Mouse (Mus musculus) neural tube, embryonic 12.5 days (tissue): Measurements from ENCODE around the gene Krt32. TPM values are rescaled to one million over a fixed set of nuclear protein-coding genes. Genes with fewer than 3 reads are reported as not detected.

Source experiments
- ATAC-seq: fragments of 200-750 bp; cut with Nextera tagmentation; 2 replicates; pipeline ENCODE4 v1.8.0; 2017; ENCODE audit warnings: low read depth, mild to moderate bottlenecking, moderate TSS enrichment, moderate library complexity; ENCODE audit not compliant: low FRiP score
- H3K27ac ChIP-seq: fragments of 300-500 bp; sonication (generic); 2 replicates; pipeline ENCODE4 v1.5.1; 2016
- H3K27me3 ChIP-seq: fragments of 300-500 bp; sonication (generic); replicated peaks from 2 replicates; pipeline ENCODE4 v1.6.1; 2016; ENCODE audit warnings: mild to moderate bottlenecking
- H3K36me3 ChIP-seq: fragments of 300-500 bp; sonication (generic); 2 replicates; pipeline ENCODE4 v1.6.1; 2016; ENCODE audit warnings: mild to moderate bottlenecking
- H3K4me1 ChIP-seq: fragments of 300-500 bp; sonication (generic); 2 replicates; pipeline ENCODE4 v1.6.1; 2016
- H3K4me2 ChIP-seq: fragments of 300-500 bp; sonication (generic); replicated peaks from 2 replicates; pipeline ENCODE4 v1.6.1; 2016; ENCODE audit warnings: mild to moderate bottlenecking
- H3K4me3 ChIP-seq: fragments of 300-500 bp; sonication (generic); 2 replicates; pipeline ENCODE4 v1.5.1; 2016
- H3K9ac ChIP-seq: fragments of 300-500 bp; sonication (generic); 2 replicates; pipeline ENCODE4 v1.6.1; 2016; ENCODE audit warnings: mild to moderate bottlenecking
- H3K9me3 ChIP-seq: fragments of 300-500 bp; sonication (generic); 2 replicates; pipeline ENCODE4 v1.6.1; 2016; ENCODE audit warnings: mild to moderate bottlenecking
- WGBS: fragments of 180-500 bp; shearing (Covaris S2); methylation state at CpG from one replicate; pipeline ENCODE4 v1.1.7; 2016; 5-methylcytosine and 5-hydroxymethylcytosine counted together
- polyA plus RNA-seq: library from polyadenylated mRNA; unstranded; fragments of >200 nt; fragmentation: Nextera tagmentation; extraction: Ambion mirVana; gene quantifications from 2 replicates; pipeline ENCODE4 v1.2.1, GENCODE M21; 2016

Krt32 gene
- polyA plus RNA-seq, 1 experiment from 2014 or later: not detected

DNA sequence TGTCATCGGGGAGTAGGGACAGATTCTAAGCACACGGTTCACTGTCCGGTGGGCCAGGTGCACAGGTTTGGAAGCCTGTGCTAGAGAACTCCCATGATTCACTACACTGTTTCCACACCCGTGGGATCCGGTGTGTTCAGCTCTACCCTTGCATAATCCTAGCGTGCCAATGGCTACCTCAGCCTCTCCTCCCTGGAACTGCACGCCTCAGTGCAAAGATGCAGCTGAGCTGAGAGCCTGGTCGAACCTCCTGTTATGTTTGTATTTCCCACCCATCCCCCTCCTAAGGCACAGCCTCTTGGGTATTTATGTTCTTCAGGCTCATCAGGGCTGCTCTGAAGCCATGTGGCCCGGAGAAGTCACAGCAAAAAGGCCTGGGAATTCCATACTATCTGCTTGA, 9.8 kb upstream of the Krt32 start:
- Histone ChIP-seq H3K27ac (no peak overlapping the region), H3K4me2 (no peak overlapping the region), H3K9ac (no peak overlapping the region), H3K9me3 (no peaks in the 10 kb centered on the region), H3K4me3 (no peak overlapping the region), H3K4me1 (no peaks in the 10 kb centered on the region), H3K36me3 (no peaks in the 10 kb centered on the region), H3K27me3 (no peaks in the 10 kb centered on the region)
- no peak for ATAC-seq
- WGBS: 72% methylated on average over 9 of the region's 9 CpGs

DNA sequence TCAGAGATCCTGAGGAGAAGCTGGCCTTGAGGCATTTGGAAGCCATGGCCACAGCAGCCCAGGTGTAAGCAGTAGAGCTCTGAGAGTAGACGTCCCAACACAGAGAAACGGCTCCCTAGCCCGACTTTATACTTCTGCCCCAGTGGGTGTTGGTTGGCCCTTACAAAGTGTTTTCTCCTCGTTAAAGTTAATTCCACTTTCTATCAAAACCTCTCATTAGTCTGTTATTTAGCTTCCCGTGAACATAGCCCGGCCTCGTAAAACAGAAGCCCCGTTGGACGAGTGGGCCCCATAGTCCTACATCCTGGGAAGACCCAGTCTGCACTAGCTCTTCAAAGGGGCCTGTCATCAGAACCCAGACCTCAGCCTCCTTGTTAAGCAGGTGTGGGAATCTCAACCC, 8.1 kb upstream of the Krt32 start, which contains the start of gene Krt35:
Krt35 (minus strand) TSS at position 101 of the 400 bp plus-strand sequence.
- Histone ChIP-seq H3K9me3 (no peaks in the 10 kb centered on the region), H3K4me3 (no peak within 1 kb of the TSS), H3K9ac (no peak within 1 kb of the TSS), H3K4me2 (no peak within 1 kb of the TSS), H3K27me3 (no peaks in the 10 kb centered on the region), H3K36me3 (no peaks in the 10 kb centered on the region), H3K27ac (no peak within 1 kb of the TSS), H3K4me1 (no peaks in the 10 kb centered on the region)
- WGBS: 76% methylated on average over 9 of the region's 9 CpGs
- ATAC-seq: no peak

DNA sequence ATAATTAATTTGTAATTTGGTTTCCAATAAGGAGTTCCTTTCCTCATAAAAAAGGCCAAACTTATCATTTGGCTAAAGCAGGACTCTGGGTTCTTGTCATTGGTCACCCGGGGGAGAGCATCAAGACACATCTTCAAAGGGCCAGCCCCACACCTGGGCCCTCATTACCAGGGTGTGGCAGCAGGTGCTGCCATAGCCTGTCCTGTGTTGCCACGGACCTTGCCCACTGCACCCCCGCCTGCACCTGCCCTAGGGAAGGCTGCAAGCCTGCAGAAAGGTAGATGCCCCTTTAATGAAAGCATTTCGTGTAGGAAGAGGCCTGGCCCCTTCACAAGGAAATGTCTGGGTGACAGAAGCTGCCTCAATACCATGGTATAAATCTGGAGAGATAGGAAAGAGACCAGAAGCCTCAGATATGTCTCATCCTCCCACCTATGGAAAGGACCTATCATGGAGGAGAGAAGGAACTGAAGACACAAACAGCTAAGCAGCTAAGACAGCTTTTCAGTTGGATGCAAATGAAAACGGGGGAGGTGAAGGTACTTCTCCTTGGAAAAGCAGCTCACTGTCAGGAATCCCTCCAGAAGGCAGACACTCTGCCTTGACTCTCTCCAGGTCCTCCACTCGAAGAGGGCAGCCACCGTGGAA, 476 bp upstream of the Krt32 start:
- Histone ChIP-seq H3K4me3 (no peak overlapping the region), H3K9me3 (no peaks in the 10 kb centered on the region; the same call in 1 of the 2 replicates), H3K4me2 (no peak overlapping the region), H3K9ac (no peak overlapping the region), H3K27me3 (no peaks in the 10 kb centered on the region), H3K4me1 (no peaks in the 10 kb centered on the region), H3K27ac (no peak overlapping the region), H3K36me3 (no peaks in the 10 kb centered on the region)
- WGBS: 75% methylated on average over 7 of the region's 7 CpGs
- ATAC-seq: no peak

DNA sequence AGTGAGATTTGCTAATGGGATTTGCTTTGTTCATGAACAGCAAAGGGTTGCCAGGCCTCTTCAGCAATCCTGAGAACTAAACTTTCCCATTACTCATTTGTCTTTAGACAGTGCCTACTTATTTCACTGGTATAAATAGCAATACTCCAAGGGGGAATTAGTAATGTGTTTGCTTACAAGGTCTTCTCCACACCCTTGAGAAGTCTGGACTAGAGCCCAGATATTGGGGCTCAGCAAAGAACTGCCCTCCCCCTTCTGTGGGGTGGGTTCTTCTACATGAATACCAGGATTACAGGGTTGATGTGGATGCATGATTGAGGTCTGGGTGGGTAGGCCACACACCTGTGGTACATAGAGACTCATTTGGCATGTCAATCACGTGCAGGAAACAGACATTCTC, 14.2 kb downstream of the Krt32 start:
- no peaks in the 10 kb centered on the region for H3K36me3 ChIP-seq
- WGBS: 72% methylated on average over 1 of the region's 1 CpGs
- no peaks in the 10 kb centered on the region for H3K4me1 ChIP-seq
- H3K27ac ChIP-seq: no peak overlapping the region
- no peak overlapping the region for H3K4me2 ChIP-seq
- no peak for ATAC-seq
- no peaks in the 10 kb centered on the region for H3K9me3 ChIP-seq
- H3K4me3 ChIP-seq: no peak overlapping the region
- no peak overlapping the region for H3K9ac ChIP-seq
- H3K27me3 ChIP-seq: no peaks in the 10 kb centered on the region

DNA sequence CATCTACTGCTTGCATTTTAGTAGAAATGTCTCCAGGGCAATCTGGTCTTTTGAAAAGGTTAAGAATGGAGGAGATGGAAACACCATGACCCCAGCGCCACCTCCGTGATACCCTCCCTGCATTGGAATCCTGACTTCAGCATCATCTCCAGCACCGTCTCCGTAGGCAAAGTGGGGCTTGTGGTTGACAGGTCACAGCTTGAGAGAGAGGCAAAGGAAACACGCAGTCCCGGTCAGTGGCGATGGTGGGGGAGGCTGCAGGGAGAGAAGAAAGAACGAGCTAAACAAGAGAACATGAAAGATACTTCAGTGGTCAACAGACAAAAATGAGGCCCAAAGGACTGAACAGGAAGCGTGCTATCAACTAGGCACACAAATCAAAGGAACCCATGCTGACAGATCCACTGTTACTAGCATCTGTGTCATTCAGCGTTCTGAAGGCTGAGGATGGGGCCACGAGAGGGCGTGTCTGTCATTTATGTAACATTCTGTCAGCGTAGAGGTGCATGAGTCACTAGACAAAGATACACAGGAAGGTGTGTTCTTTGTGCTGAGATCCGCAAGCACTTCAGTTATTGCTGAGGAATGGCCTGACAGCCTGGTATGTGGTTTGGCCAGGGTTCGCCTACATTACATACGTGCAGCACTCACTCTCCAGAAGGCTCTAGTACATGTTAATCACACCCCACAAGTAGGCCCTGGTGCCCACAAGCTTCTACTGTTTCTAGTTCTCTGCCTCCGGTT, 20.6 kb downstream of the Krt32 start:
- no peak overlapping the region for H3K9ac ChIP-seq
- no peak for ATAC-seq
- no peaks in the 10 kb centered on the region for H3K9me3 ChIP-seq
- H3K4me1 ChIP-seq: no peaks in the 10 kb centered on the region
- WGBS: 81% methylated on average over 17 of the region's 17 CpGs
- H3K4me2 ChIP-seq: no peak overlapping the region
- H3K36me3 ChIP-seq: no peaks in the 10 kb centered on the region
- H3K27ac ChIP-seq: no peak overlapping the region
- H3K4me3 ChIP-seq: no peak overlapping the region
- H3K27me3 ChIP-seq: no peaks in the 10 kb centered on the region

DNA sequence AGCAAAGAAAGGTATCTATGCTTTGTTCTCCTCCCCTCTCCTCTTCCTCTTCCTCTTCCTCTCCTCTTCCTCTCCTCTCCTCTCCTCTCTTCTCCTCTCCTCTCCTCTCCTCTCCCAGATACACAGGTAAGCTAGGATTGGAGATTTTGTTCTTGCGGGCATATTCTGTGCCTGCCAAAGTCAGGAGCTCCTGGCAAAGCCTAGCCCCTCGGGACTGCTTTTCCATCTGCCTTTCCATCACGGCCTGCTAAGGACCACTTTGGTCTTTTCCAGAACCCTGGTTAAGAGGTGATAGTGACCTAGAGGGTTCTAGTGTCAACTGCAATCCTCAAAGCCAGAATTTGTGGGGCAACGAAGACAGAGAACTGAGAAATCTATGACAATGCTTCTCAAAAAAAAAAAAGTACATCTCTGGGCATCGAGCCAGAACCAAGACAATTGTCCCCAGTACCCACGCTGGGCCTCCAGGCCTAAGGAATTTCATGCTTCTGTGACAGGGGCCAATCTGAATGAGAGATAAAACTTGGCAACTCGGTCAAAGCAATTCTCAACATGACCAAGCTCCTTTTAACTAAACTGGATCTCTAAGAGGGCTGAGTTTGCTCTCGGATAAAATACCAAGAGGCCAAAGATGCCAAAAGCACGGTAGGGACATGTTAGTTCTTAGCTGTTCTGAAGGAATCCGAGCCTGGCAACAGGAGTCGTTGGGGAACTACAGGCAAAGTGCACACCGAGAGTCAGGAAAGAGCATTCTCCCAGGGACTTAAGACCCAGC, 21.6 kb downstream of the Krt32 start:
- H3K27me3 ChIP-seq: no peaks in the 10 kb centered on the region
- no peaks in the 10 kb centered on the region for H3K36me3 ChIP-seq
- no peaks in the 10 kb centered on the region for H3K4me1 ChIP-seq
- H3K27ac ChIP-seq: no peak overlapping the region
- no peak overlapping the region for H3K4me3 ChIP-seq
- no peak for ATAC-seq
- no peak overlapping the region for H3K9ac ChIP-seq
- no peak overlapping the region for H3K4me2 ChIP-seq
- 79% methylated on average over 12 of the region's 12 CpGs for WGBS
- H3K9me3 ChIP-seq: no peaks in the 10 kb centered on the region

DNA sequence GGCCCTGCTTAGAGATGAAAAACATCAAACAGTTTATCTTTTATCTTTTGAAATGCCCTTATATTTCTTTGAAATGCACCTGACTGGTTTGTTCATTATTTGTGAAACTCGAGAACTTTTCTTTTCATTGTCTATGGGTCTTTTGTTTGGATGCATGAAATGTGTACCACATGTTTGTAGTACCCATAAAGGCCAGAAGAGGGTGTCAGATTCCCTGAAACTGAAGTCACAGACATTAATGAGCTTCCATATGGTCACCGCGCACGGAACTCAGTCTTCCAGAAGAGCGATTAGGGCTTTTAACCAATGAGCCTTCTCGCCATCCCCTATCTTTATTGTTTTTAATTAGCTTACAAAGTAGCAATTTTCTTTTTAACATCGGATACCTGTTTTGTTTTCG, 29.2 kb downstream of the Krt32 start:
- H3K9ac ChIP-seq: no peak overlapping the region
- H3K36me3 ChIP-seq: no peaks in the 10 kb centered on the region
- 75% methylated on average over 8 of the region's 8 CpGs for WGBS
- no peaks in the 10 kb centered on the region for H3K27me3 ChIP-seq
- H3K4me2 ChIP-seq: no peak overlapping the region
- no peak for ATAC-seq
- H3K9me3 ChIP-seq: no peaks in the 10 kb centered on the region
- H3K4me3 ChIP-seq: no peak overlapping the region
- H3K27ac ChIP-seq: no peak overlapping the region
- no peaks in the 10 kb centered on the region for H3K4me1 ChIP-seq

DNA sequence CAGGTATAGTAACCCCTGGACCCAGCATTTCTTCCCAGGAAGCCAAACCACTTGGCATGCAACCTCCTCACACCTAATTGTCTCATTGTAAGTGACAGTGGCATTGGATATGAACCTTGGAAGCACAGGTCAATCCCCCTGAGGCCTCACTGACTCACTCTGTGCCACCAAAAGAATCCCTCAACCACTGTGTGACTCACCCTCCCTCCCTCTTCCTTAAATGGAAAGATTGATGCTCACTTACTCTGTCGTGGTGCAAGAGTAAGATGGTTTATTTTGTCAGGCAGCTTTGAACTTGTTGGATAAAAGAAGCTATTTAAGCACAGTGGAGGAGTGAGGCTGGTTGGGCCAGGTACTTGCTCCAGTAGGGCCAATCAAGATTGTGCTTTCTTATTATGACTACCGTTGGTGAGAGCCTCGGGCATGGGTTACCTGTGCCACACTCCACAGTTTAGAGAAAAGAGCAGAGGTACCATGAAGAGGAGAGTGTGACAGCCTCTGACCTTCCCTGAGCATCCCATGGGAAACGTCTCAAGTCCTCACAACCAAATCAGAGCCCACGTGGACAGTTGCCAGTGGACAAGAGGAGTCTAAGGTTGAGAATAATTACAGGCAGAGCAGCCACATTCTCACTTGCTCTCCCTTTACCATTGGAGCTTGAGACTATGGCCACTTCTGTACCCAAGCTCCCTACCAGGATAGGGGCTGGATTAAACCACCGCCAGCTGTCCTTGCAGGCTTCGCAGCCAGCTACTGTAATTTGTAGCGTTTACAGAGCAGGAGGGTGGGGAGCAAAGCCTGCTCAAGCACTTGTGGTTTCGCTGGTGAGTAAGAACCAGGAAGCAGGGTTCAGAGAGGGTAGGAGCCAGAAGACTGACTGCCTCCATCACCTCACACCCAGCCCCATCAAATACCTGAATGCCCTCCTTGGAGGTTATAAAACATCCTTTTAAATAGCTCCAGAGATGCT, 32.1 kb downstream of the Krt32 start:
- 78% methylated on average over 9 of the region's 9 CpGs for WGBS
- no peaks in the 10 kb centered on the region for H3K4me1 ChIP-seq

DNA sequence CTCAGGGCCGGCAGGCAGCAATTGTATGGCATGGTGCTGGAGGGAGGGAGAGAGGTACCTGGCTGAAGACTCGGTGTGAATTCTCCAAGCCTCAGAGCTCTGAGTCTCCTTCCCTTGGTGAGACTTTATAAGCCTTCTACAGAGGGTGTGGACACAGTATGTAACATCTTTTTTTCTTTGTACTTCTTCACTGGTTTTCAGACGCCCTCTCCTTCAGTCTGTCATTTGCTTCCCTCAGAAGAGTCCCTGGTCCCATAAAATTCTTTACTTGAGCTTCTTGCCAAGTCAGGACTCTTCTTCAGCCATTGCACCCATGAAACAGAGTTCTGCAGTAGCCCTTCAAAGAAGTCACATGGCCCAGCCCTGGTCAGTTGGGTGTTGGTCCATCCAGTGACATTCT, 37.6 kb downstream of the Krt32 start, which contains the start of gene Krt31:
Krt31 (minus strand) TSS at position 101 of the 400 bp plus-strand sequence.
- Histone ChIP-seq H3K9me3 (no peaks in the 10 kb centered on the region), H3K4me2 (no peak within 1 kb of the TSS), H3K4me3 (no peak within 1 kb of the TSS), H3K9ac (no peak within 1 kb of the TSS), H3K4me1 (no peaks in the 10 kb centered on the region), H3K27ac (no peak within 1 kb of the TSS), H3K27me3 (no peaks in the 10 kb centered on the region), H3K36me3 (no peaks in the 10 kb centered on the region)
- ATAC-seq: no peak
- 89% methylated on average over 3 of the region's 3 CpGs for WGBS

More for the DNA sequence above, 32.1 kb downstream of the Krt32 start:
- Histone ChIP-seq H3K27ac (no peak overlapping the region), H3K4me3 (no peak overlapping the region), H3K9me3 (no peaks in the 10 kb centered on the region), H3K27me3 (no peaks in the 10 kb centered on the region), H3K9ac (no peak overlapping the region), H3K36me3 (no peaks in the 10 kb centered on the region), H3K4me2 (no peak overlapping the region)
- ATAC-seq: no peak

DNA sequence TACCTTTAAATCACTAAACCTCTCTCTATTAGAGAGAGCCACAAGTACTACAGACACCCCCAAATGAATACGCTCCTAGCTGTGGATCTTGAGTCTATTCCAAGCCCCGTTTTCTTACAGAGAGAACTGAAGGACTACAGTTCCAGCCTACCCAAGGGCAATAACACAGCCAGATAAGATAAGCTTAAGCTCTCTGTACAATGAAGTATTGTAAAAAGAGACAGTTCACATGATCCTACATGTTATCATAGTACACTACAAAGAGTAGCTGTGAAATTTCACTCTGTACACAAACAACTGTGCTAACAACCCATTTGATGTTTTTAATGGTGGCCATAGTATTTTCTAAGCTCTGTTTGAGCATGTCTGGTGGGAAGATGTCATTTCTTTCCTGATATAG, 40.8 kb downstream of the Krt32 start:
- no peak for ATAC-seq

DNA sequence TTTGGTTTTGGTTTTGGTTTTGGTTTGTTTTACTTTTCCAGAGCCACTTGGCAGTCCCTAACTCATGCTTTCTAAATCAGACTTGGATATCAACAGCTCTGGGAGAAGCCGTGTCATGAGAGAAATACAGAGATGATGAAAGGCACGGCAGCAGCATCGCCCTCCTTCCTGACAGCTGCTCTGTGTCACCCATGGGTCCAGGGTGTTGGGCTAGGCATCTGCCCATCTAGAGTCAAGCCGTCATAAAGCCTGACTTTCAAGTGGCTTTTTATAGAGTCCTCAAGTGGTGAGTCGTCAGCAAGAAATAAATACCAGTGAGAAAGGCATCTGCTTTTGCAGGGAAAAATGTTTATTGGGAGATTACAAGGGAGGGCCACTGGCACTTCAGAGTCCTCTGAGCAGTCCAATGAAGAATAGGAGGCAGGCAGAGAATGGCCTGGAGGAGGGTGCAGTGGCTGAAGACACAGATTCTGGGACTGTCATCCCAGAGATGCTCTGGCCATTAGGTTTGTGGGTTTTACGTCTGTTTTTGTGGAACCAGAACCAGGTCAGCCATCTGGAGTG, 41.6 kb downstream of the Krt32 start:
- WGBS: 83% methylated on average over 6 of the region's 6 CpGs
- no peak overlapping the region for H3K27ac ChIP-seq

More for the DNA sequence above, 40.8 kb downstream of the Krt32 start:
- H3K9ac ChIP-seq: no peak overlapping the region
- no peaks in the 10 kb centered on the region for H3K36me3 ChIP-seq
- WGBS: 90% methylated on average over 2 of the region's 2 CpGs
- no peaks in the 10 kb centered on the region for H3K27me3 ChIP-seq
- no peak overlapping the region for H3K4me3 ChIP-seq
- no peak overlapping the region for H3K27ac ChIP-seq
- no peak overlapping the region for H3K4me2 ChIP-seq
- H3K4me1 ChIP-seq: no peaks in the 10 kb centered on the region
- H3K9me3 ChIP-seq: no peaks in the 10 kb centered on the region

More for the DNA sequence above, 41.6 kb downstream of the Krt32 start:
- Histone ChIP-seq H3K4me1 (no peaks in the 10 kb centered on the region), H3K36me3 (no peaks in the 10 kb centered on the region), H3K9me3 (no peaks in the 10 kb centered on the region), H3K9ac (no peak overlapping the region), H3K4me3 (no peak overlapping the region), H3K4me2 (no peak overlapping the region), H3K27me3 (no peaks in the 10 kb centered on the region)
- ATAC-seq: no peak
